Mouse (Mus musculus) A20 (cell line): ENCODE measurements around the gene Cpa4.

Experiments
- DNase-seq: peaks from one replicate; pipeline ENCODE4 v3.0.0-alpha.2; 2011; ENCODE audit warnings: low read depth, low spot score

Gene Cpa4

GRCm38 (mm10) chr6:30568069-30568468, at the start of gene Cpa4:
Gene Cpa4, plus strand, starts transcription at chr6:30568369.
- no peak for DNase-seq

GRCm38 (mm10) chr6:30520400-30520799, 47.8 kb upstream of the Cpa4 start:
- DNase-seq: no peak

GRCm38 (mm10) chr6:30525456-30526332, 42.5 kb upstream of the Cpa4 start:
- DNase-seq: no peak

GRCm38 (mm10) chr6:30526586-30527515, 41.3 kb upstream of the Cpa4 start:
- no peak for DNase-seq

- no peak for DNase-seq
Observed at GRCm38 (mm10) chr6:30528800-30529199, 39.4 kb upstream of the Cpa4 start.

GRCm38 (mm10) chr6:30535340-30535739, 32.8 kb upstream of the Cpa4 start:
- DNase-seq: peak; percentile 55

GRCm38 (mm10) chr6:30538240-30538639, 29.9 kb upstream of the Cpa4 start:
- no peak for DNase-seq

GRCm38 (mm10) chr6:30538800-30539199, 29.4 kb upstream of the Cpa4 start:
- DNase-seq: no peak

GRCm38 (mm10) chr6:30541009-30541799, 27.0 kb upstream of the Cpa4 start, which contains the start of gene Cpa2:
Gene Cpa2, plus strand, starts transcription at chr6:30541582.
- no peak for DNase-seq

GRCm38 (mm10) chr6:30542277-30542676, 25.9 kb upstream of the Cpa4 start:
- no peak for DNase-seq

- no peak for DNase-seq
Observed at GRCm38 (mm10) chr6:30543077-30543476, 25.1 kb upstream of the Cpa4 start.

GRCm38 (mm10) chr6:30543851-30544250, 24.3 kb upstream of the Cpa4 start:
- DNase-seq: no peak

GRCm38 (mm10) chr6:30545689-30546088, 22.5 kb upstream of the Cpa4 start:
- no peak for DNase-seq

- DNase-seq: peak; percentile 44
Observed at GRCm38 (mm10) chr6:30546571-30547273, 21.4 kb upstream of the Cpa4 start.

- DNase-seq: no peak
Observed at GRCm38 (mm10) chr6:30547274-30547645, 20.9 kb upstream of the Cpa4 start.

GRCm38 (mm10) chr6:30547656-30548306, 20.4 kb upstream of the Cpa4 start:
- peak; percentile 55 for DNase-seq

GRCm38 (mm10) chr6:30549231-30549761, 18.9 kb upstream of the Cpa4 start:
- DNase-seq: no peak

GRCm38 (mm10) chr6:30550496-30551192, 17.5 kb upstream of the Cpa4 start:
- peak; percentile 37 for DNase-seq

GRCm38 (mm10) chr6:30551193-30551515, 17.0 kb upstream of the Cpa4 start:
- DNase-seq: no peak
